Mouse (Mus musculus) myocyte (in vitro differentiated cells): ENCODE measurements around the gene Fam227b.

Experiments
- E2F4 ChIP-seq: IDR thresholded peaks from one replicate; pipeline ENCODE4 v1.6.1; 2011; ENCODE audit warnings: mild to moderate bottlenecking, control low read depth, moderate library complexity; ENCODE audit not compliant: insufficient read depth
- MAX ChIP-seq: IDR thresholded peaks from one replicate; pipeline ENCODE4 v1.6.1; 2011; ENCODE audit warnings: low read depth, mild to moderate bottlenecking, control low read depth
- MYOD1 ChIP-seq, 3 experiments: IDR thresholded peaks; one replicate each; pipeline ENCODE4 v1.6.1; 2011; ENCODE audit warnings: control low read depth in 2 of 3, low read depth in 2 of 3, mild to moderate bottlenecking in 2 of 3, moderate library complexity in 1 of 3; ENCODE audit not compliant: insufficient read length in 2 of 3, control insufficient read depth in 1 of 3
- MYOG ChIP-seq, 3 experiments: IDR thresholded peaks; one replicate each; pipeline ENCODE4 v1.6.1; 2011; ENCODE audit warnings: control low read depth in 2 of 3, low read depth in 2 of 3, mild to moderate bottlenecking in 2 of 3; ENCODE audit not compliant: insufficient read length in 2 of 3, control insufficient read depth in 1 of 3, insufficient read depth in 1 of 3
- POLR2A ChIP-seq: IDR thresholded peaks from one replicate; pipeline ENCODE4 v1.6.1; 2011; ENCODE audit warnings: low read depth, mild to moderate bottlenecking, control low read depth, moderate library complexity; ENCODE audit not compliant: insufficient read length
- POLR2AphosphoS2 ChIP-seq: IDR thresholded peaks from one replicate; pipeline ENCODE4 v1.6.1; 2011; ENCODE audit warnings: low read depth, control low read depth; ENCODE audit not compliant: insufficient read length
- REST ChIP-seq: IDR thresholded peaks from one replicate; pipeline ENCODE4 v1.6.1; 2011; ENCODE audit warnings: mild to moderate bottlenecking, control low read depth, moderate library complexity; ENCODE audit not compliant: insufficient read depth, insufficient read length
- TCF12 ChIP-seq: IDR thresholded peaks from one replicate; pipeline ENCODE4 v1.6.1; 2011; ENCODE audit warnings: mild to moderate bottlenecking, control low read depth; ENCODE audit not compliant: poor library complexity, insufficient read depth, severe bottlenecking
- USF1 ChIP-seq: IDR thresholded peaks from one replicate; pipeline ENCODE4 v1.6.1; 2011; ENCODE audit warnings: low read depth, mild to moderate bottlenecking, control low read depth, moderate library complexity

- no peak for TF ChIP-seq TCF12
- no peak for TF ChIP-seq USF1
- no peak for TF ChIP-seq MYOD1 (IDR thresholded peaks at IDR 0.05; ENCODE audit: control insufficient read depth in 1 of 3, insufficient read length in 2 of 3, low read depth in 2 of 3)
- no peak for TF ChIP-seq POLR2A
- TF ChIP-seq MAX: no peak
- no peak for TF ChIP-seq E2F4
- TF ChIP-seq REST: no peak
- TF ChIP-seq MYOG (IDR thresholded peaks at IDR 0.05; ENCODE audit: control insufficient read depth in 1 of 3, insufficient read depth in 1 of 3, insufficient read length in 2 of 3, low read depth in 2 of 3): no peak
- no peak for TF ChIP-seq POLR2AphosphoS2
Measured at GRCm38 (mm10) chr2:125943301-125943700, 208.5 kb downstream of the Fam227b start.
